Mouse (Mus musculus) stomach, embryonic 16.5 days (tissue): ENCODE results near the gene Paics. TPM values are rescaled to one million over a fixed set of nuclear protein-coding genes. Genes with fewer than 3 reads are reported as not detected.

Experiments used
- ATAC-seq: fragments of 200-750 bp; cut with Nextera tagmentation; 2 replicates; pipeline ENCODE4 v1.8.0; 2017; ENCODE audit warnings: moderate number of reproducible peaks, moderate TSS enrichment; ENCODE audit not compliant: insufficient read depth, low FRiP score
- H3K27ac ChIP-seq: fragments of 300-500 bp; sonication (generic); 2 replicates; pipeline ENCODE4 v1.5.1; 2014; ENCODE audit warnings: low read length
- H3K27me3 ChIP-seq: fragments of 300-500 bp; sonication (generic); 2 replicates; pipeline ENCODE4 v1.6.1; 2014; ENCODE audit warnings: low read length, control low read depth, mixed read lengths; ENCODE audit not compliant: control insufficient read depth, insufficient read depth
- H3K36me3 ChIP-seq: fragments of 300-500 bp; sonication (generic); 2 replicates; pipeline ENCODE4 v1.6.1; 2014; ENCODE audit warnings: low read length; ENCODE audit not compliant: control insufficient read depth, insufficient read depth
- H3K4me1 ChIP-seq: fragments of 300-500 bp; sonication (generic); 2 replicates; pipeline ENCODE4 v1.6.1; 2014; ENCODE audit warnings: low read length, control low read depth, mixed read lengths; ENCODE audit not compliant: control insufficient read depth, insufficient read depth
- H3K4me2 ChIP-seq: fragments of 300-500 bp; sonication (generic); 2 replicates; pipeline ENCODE4 v1.6.1; 2014; ENCODE audit warnings: low read depth, low read length, mixed read lengths
- H3K4me3 ChIP-seq: fragments of 300-500 bp; sonication (generic); replicated peaks from 2 replicates; pipeline ENCODE4 v1.5.1; 2014; ENCODE audit warnings: mild to moderate bottlenecking, low read length
- H3K9ac ChIP-seq: fragments of 300-500 bp; sonication (generic); 2 replicates; pipeline ENCODE4 v1.6.1; 2014; ENCODE audit warnings: low read length
- H3K9me3 ChIP-seq: fragments of 300-500 bp; sonication (generic); replicated peaks from 2 replicates; pipeline ENCODE4 v1.6.1; 2016; ENCODE audit warnings: low read length, control low read depth; ENCODE audit not compliant: control insufficient read depth
- WGBS: fragments of 180-500 bp; shearing (Covaris S2); extraction: QIAGEN DNeasy Blood & Tissue Kit; methylation state at CpG from one replicate; pipeline ENCODE4 v1.1.7; 2014; 5-methylcytosine and 5-hydroxymethylcytosine counted together
- polyA plus RNA-seq: library from polyadenylated mRNA; unstranded; fragments of >200 nt; fragmentation: Nextera tagmentation; extraction: Ambion mirVana; gene quantifications from 2 replicates; pipeline ENCODE4 v1.2.1, GENCODE M21; 2015

The Paics gene
- polyA plus RNA-seq, 1 experiment from 2014 or later = 210 TPM

- Histone ChIP-seq H3K4me1 (no peaks in the 10 kb centered on the region), H3K9me3 (0 out of 2 replicates have a peak, but pooled peaks cover 8% of the 10 kb centered on the region), H3K27ac (no peak overlapping the region), H3K9ac (no peak overlapping the region), H3K4me3 (no peak overlapping the region), H3K4me2 (no peak overlapping the region), H3K36me3 (peaks cover 12% of the 10 kb centered on the region), H3K27me3 (no peaks in the 10 kb centered on the region)
- 93% methylated on average over 13 of the region's 13 CpGs for WGBS
- no peak for ATAC-seq
These were observed 27.7 kb upstream of the Paics start for GRCm38 (mm10) chr5:76923428-76923827.

DNA sequence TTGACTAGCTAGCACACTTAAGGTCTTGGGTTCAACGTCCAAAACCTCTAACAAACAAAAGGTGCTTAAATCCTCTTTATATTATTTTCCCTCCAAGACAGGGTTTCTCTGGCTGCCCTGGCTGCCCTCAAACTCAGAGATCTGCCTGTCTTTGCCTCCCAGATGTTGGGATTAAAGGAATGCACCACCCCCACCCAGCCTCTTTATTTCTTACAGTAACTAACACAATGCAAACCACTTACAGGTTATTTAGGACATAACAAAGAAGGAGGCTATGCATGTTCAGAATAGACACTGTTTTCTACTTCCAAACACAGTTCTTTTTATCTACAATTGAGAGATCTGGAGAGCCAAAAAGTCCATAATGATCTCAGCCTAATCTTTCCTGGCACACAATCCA lies 26.8 kb upstream of the Paics start:
- H3K4me2 ChIP-seq = no peak overlapping the region
- H3K36me3 ChIP-seq = peaks cover 12% of the 10 kb centered on the region
- no peak overlapping the region for H3K4me3 ChIP-seq
- no peaks in the 10 kb centered on the region for H3K27me3 ChIP-seq
- ATAC-seq = no peak
- 0 out of 2 replicates have a peak, but pooled peaks cover 8% of the 10 kb centered on the region for H3K9me3 ChIP-seq
- H3K27ac ChIP-seq = no peak overlapping the region
- no peak overlapping the region for H3K9ac ChIP-seq
- WGBS = 71% methylated on average over 1 of the region's 1 CpGs
- no peaks in the 10 kb centered on the region for H3K4me1 ChIP-seq

DNA sequence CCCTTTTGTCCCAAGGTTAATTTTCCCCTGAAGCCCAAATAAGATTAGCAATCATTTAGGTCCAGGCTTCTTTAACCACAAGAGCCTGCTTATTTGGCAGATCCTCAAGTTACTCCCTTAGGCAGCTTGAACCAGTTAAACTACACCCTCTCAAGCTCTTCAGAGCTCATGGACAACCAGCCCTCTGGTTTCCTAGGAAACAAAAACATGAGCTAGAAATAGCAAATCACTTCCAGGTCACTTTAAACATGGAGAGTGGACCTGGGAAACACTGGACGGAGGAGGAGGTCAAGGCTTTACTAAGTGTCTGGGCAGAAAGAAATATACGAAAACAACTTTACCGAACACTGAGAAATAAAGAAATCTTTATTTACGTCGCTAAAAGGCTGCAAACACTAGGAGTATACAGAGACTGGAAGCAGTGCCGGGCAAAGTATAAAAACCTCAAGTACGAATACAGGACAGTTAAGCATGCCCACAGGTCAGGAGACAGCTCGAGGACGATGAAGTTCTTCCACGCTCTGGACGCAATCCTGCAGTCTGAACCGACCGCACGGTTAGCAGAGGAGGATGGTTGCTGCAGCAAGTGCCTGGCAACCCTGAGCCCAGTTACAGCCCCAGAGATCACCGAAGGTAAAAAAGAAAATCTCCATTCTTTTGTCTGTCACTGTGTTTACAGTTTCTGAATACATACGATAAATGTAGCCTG lies 22.8 kb upstream of the Paics start:
- peak; percentile 25; the same call in 1 of the 2 replicates for ATAC-seq
- H3K27me3 ChIP-seq = no peaks in the 10 kb centered on the region
- H3K9ac ChIP-seq = no peak overlapping the region
- 74% methylated on average over 16 of the region's 16 CpGs for WGBS
- H3K4me3 ChIP-seq = no peak overlapping the region
- peaks cover 12% of the 10 kb centered on the region for H3K36me3 ChIP-seq
- no peak overlapping the region for H3K27ac ChIP-seq
- H3K9me3 ChIP-seq = 0 out of 2 replicates have a peak, but pooled peaks cover 8% of the 10 kb centered on the region
- 0 out of 2 replicates have a peak overlapping the region, but pooled peaks have one; percentile 2 for H3K4me2 ChIP-seq
- no peaks in the 10 kb centered on the region for H3K4me1 ChIP-seq

GRCm38 (mm10) chr5:76929180-76929877 lies 21.8 kb upstream of the Paics start:
- peak overlapping the region; percentile 0; the same call in 1 of the 2 replicates for H3K27ac ChIP-seq
- H3K9ac ChIP-seq = no peak overlapping the region
- 0 out of 2 replicates have a peak, but pooled peaks cover 8% of the 10 kb centered on the region for H3K9me3 ChIP-seq
- H3K4me2 ChIP-seq = no peak overlapping the region
- peaks cover 12% of the 10 kb centered on the region for H3K36me3 ChIP-seq
- no peaks in the 10 kb centered on the region for H3K4me1 ChIP-seq
- WGBS = 58% methylated on average over 7 of the region's 7 CpGs
- no peaks in the 10 kb centered on the region for H3K27me3 ChIP-seq
- no peak for ATAC-seq
- H3K4me3 ChIP-seq = no peak overlapping the region

- no peaks in the 10 kb centered on the region for H3K9me3 ChIP-seq
- peaks cover 3% of the 10 kb centered on the region; the same call in 1 of the 2 replicates for H3K36me3 ChIP-seq
- ATAC-seq = no peak
- H3K4me2 ChIP-seq = no peak overlapping the region
- no peaks in the 10 kb centered on the region for H3K27me3 ChIP-seq
- no peak overlapping the region for H3K4me3 ChIP-seq
- no peak overlapping the region for H3K9ac ChIP-seq
- peaks cover 4% of the 10 kb centered on the region; the same call in 1 of the 2 replicates for H3K4me1 ChIP-seq
- 85% methylated on average over 8 of the region's 8 CpGs for WGBS
- no peak overlapping the region for H3K27ac ChIP-seq
These were observed 11.4 kb upstream of the Paics start for GRCm38 (mm10) chr5:76939717-76940116.

GRCm38 (mm10) chr5:76941975-76942374 lies 9.1 kb upstream of the Paics start:
- WGBS = 68% methylated on average over 4 of the region's 4 CpGs
- peaks cover 3% of the 10 kb centered on the region; the same call in 1 of the 2 replicates for H3K36me3 ChIP-seq
- ATAC-seq = no peak
- H3K9ac ChIP-seq = no peak overlapping the region
- H3K27me3 ChIP-seq = no peaks in the 10 kb centered on the region
- no peak overlapping the region for H3K27ac ChIP-seq
- no peak overlapping the region for H3K4me2 ChIP-seq
- no peak overlapping the region for H3K4me3 ChIP-seq
- no peaks in the 10 kb centered on the region for H3K9me3 ChIP-seq
- peaks cover 4% of the 10 kb centered on the region; the same call in 1 of the 2 replicates for H3K4me1 ChIP-seq

DNA sequence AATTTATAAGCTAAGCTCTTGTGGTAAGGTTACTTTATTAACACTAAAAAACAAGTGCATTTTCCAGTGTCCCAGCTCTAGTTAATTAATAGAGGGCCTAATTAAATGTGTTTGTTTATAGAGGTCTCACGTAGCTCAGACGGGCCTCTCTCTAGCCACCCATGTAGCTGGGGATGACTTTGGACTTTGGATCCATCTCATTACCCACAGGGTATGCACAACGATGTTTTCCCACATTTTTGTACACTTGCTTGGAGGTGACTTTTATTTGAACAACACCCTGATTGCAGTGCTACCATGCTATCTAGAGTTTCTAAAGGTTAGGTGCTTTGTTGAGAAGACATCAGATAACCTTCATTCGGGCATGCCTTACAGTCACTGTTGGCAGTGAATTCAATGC lies 8.6 kb upstream of the Paics start:
- H3K27ac ChIP-seq = no peak overlapping the region
- H3K4me3 ChIP-seq = no peak overlapping the region
- H3K4me2 ChIP-seq = no peak overlapping the region
- H3K36me3 ChIP-seq = peaks cover 3% of the 10 kb centered on the region; the same call in 1 of the 2 replicates
- H3K27me3 ChIP-seq = no peaks in the 10 kb centered on the region
- peaks cover 4% of the 10 kb centered on the region; the same call in 1 of the 2 replicates for H3K4me1 ChIP-seq
- ATAC-seq = peak; percentile 66; the same call in 1 of the 2 replicates
- 72% methylated on average over 4 of the region's 4 CpGs for WGBS
- H3K9me3 ChIP-seq = no peaks in the 10 kb centered on the region
- no peak overlapping the region for H3K9ac ChIP-seq

- Histone ChIP-seq H3K4me1 (peaks cover 16% of the 10 kb centered on the region), H3K27ac (no peak overlapping the region), H3K9ac (no peak overlapping the region), H3K27me3 (no peaks in the 10 kb centered on the region), H3K9me3 (no peaks in the 10 kb centered on the region), H3K4me3 (no peak overlapping the region), H3K4me2 (no peak overlapping the region), H3K36me3 (peaks cover 3% of the 10 kb centered on the region; the same call in 1 of the 2 replicates)
- 64% methylated on average over 6 of the region's 6 CpGs for WGBS
- no peak for ATAC-seq
These were observed 6.0 kb upstream of the Paics start for GRCm38 (mm10) chr5:76944965-76945677.
